13 mouse cellular contexts compared by ENCODE assay signal in genomic region chr9:124273172-124273571, GRCm38 (mm10). TPM values are rescaled to one million over a fixed set of nuclear protein-coding genes. Genes with fewer than 3 reads are reported as not detected.
DNase-seq lines count a peak whose midpoint lies in the region; ATAC-seq lines count a peak whose summit lies in the region.
"Had no signal": no experiment of that assay in that cellular context is flagged by ENCODE, and none has a peak within 500 bp of the region (broad histone marks: within the 10 kb centered on the region; RNA-seq: fewer than 3 reads in every experiment).

No protein-coding gene starts in this region.

- H3K27ac ChIP-seq in hindbrain, embryonic 16.5 days (ENCODE audit: low read depth, low read length) = no peak overlapping the region
- no peak overlapping the region for H3K27ac ChIP-seq in hindbrain, embryonic 12.5 days
- no peak overlapping the region for H3K27ac ChIP-seq in liver, embryonic 15.5 days (replicated peaks)
- H3K27ac ChIP-seq: liver, embryonic 13.5 days had no signal

- no peak overlapping the region for H3K9ac ChIP-seq in hindbrain, embryonic 16.5 days (ENCODE audit: low read depth, low read length)
- H3K9ac ChIP-seq in hindbrain, embryonic 12.5 days = no peak overlapping the region
- no peak overlapping the region for H3K9ac ChIP-seq in liver, embryonic 15.5 days
- H3K9ac ChIP-seq: liver, embryonic 13.5 days had no signal

- H3K9me3 ChIP-seq in hindbrain, embryonic 16.5 days (ENCODE audit: control insufficient read depth, low read length) = peaks cover 40% of the 10 kb centered on the region
- peaks cover 57% of the 10 kb centered on the region for H3K9me3 ChIP-seq in hindbrain, embryonic 12.5 days (replicated peaks)
- 0 out of 2 replicates have a peak, but pooled peaks cover 6% of the 10 kb centered on the region for H3K9me3 ChIP-seq in liver, embryonic 15.5 days (replicated peaks)

- H3K4me2 ChIP-seq in hindbrain, embryonic 16.5 days (ENCODE audit: low read length) = no peak overlapping the region
- no peak overlapping the region for H3K4me2 ChIP-seq in hindbrain, embryonic 12.5 days (replicated peaks)
- H3K4me2 ChIP-seq in liver, embryonic 15.5 days = no peak overlapping the region
- H3K4me2 ChIP-seq: liver, embryonic 13.5 days had no signal

- ATAC-seq in cerebellum, adult (ENCODE audit: insufficient number of reproducible peaks, low FRiP score, low TSS enrichment) = no peak
- ATAC-seq in hindbrain, embryonic 16.5 days = 0 out of 2 replicates have a peak, but pooled peaks have one; percentile 40
- ATAC-seq in hindbrain, embryonic 12.5 days (ENCODE audit: low FRiP score) = no peak
- 0 out of 2 replicates have a peak, but pooled peaks have one; percentile 34 for ATAC-seq in liver, embryonic 15.5 days (ENCODE audit: insufficient read depth)

- peaks cover 41% of the 10 kb centered on the region for H3K36me3 ChIP-seq in hindbrain, embryonic 16.5 days (ENCODE audit: control insufficient read depth, insufficient read depth, low read length)
- H3K36me3 ChIP-seq in hindbrain, embryonic 12.5 days = peaks cover 57% of the 10 kb centered on the region
- peaks cover 25% of the 10 kb centered on the region for H3K36me3 ChIP-seq in liver, embryonic 15.5 days (replicated peaks)

- H3K27me3 ChIP-seq in hindbrain, embryonic 16.5 days (replicated peaks; ENCODE audit: control insufficient read depth, insufficient read depth, low read length) = no peaks in the 10 kb centered on the region
- H3K27me3 ChIP-seq in hindbrain, embryonic 12.5 days = no peaks in the 10 kb centered on the region
- H3K27me3 ChIP-seq in liver, embryonic 15.5 days = no peaks in the 10 kb centered on the region
- H3K27me3 ChIP-seq: liver, embryonic 13.5 days had no signal

- no peaks in the 10 kb centered on the region for H3K4me1 ChIP-seq in hindbrain, embryonic 16.5 days (ENCODE audit: control insufficient read depth, insufficient read depth, low read depth, low read length)
- no peaks in the 10 kb centered on the region for H3K4me1 ChIP-seq in hindbrain, embryonic 12.5 days
- no peaks in the 10 kb centered on the region for H3K4me1 ChIP-seq in liver, embryonic 15.5 days (replicated peaks)
- H3K4me1 ChIP-seq: liver, embryonic 13.5 days had no signal

- DNase-seq in cerebellum, postnatal 10 days = peak; percentile 43 to 60
- no peak for DNase-seq in liver
- DNase-seq in skeletal muscle tissue, adult 2 months (ENCODE audit: low read depth, low spot score) = peak; percentile 46
- no peak for DNase-seq in layer of hippocampus, postnatal 36 days
- DNase-seq: adrenal gland, postnatal 14 days; cerebellum, adult 11 months; gastrocnemius, postnatal 36 days; liver, embryonic 13.5 days; right cerebral cortex, adult 18-20 months had no signal

- H3K4me3 ChIP-seq in hindbrain, embryonic 16.5 days (ENCODE audit: low read length) = no peak overlapping the region
- no peak overlapping the region for H3K4me3 ChIP-seq in hindbrain, embryonic 12.5 days
- H3K4me3 ChIP-seq in liver, embryonic 15.5 days (replicated peaks) = no peak overlapping the region
- H3K4me3 ChIP-seq: liver, embryonic 13.5 days had no signal

RNA-seq across cellular contexts. Expression of gene 2010315B03Rik, which starts 39.3 kb away (rescaled TPM):
- 14.4 and 15.6 TPM in 2 replicates for polyA plus RNA-seq in hindbrain, embryonic 16.5 days (2015; fragmentation: Nextera tagmentation; extraction: Ambion mirVana)
- 8.8 TPM in 2 replicates for polyA plus RNA-seq in hindbrain, embryonic 12.5 days (2016; fragmentation: Nextera tagmentation; extraction: Ambion mirVana)
- 3.8 TPM in 2 replicates for polyA plus RNA-seq in liver, embryonic 15.5 days (2015; fragmentation: Nextera tagmentation; extraction: Ambion mirVana)
- total RNA-seq in layer of hippocampus, postnatal 36 days (2021) = 10 to 100 TPM; 18.3 to 19.9 TPM

Comparison
In these comparisons a context has a peak if more than half of its experiments do, and no peak if none do; other contexts are left out.
1. ATAC-seq: peak in hindbrain, embryonic 16.5 days (single experiment) and liver, embryonic 15.5 days (single experiment); none in cerebellum, adult (single experiment) and hindbrain, embryonic 12.5 days (single experiment).
2. DNase-seq: peak in cerebellum, postnatal 10 days (2 of 2) and skeletal muscle tissue, adult 2 months (single experiment); none in liver (single experiment) and layer of hippocampus, postnatal 36 days (0 of 2).